Mouse (Mus musculus): ENCODE measurements at regions not wholly inside any gene's neighbourhood (a gene's known extent, or its start where the extent isn't known, plus 50 kb on each side); places are given as distances from the start of the nearest gene placed in this dataset.

GRCm38 (mm10) chr15:61544074-61544473, 621.3 kb upstream of the A1bg start:
- TF ChIP-seq CTCF (conservative IDR thresholded peaks at IDR 0.05 in 1 of 2, IDR thresholded peaks at IDR 0.05 in 1 of 2; ENCODE audit: low read depth in 2 of 2, low read length in 2 of 2) (no peak), USF2 (conservative IDR thresholded peaks at IDR 0.05; ENCODE audit: low read depth, low read length) (no peak), POLR2AphosphoS2 (IDR thresholded peaks at IDR 0.05; ENCODE audit: low read depth, low read length) (no peak), KAT2A (IDR thresholded peaks at IDR 0.05; ENCODE audit: insufficient replicate concordance, low read length) (no peak), CHD1 (IDR thresholded peaks at IDR 0.05; ENCODE audit: low read depth, low read length) (no peak), POLR2A (IDR thresholded peaks at IDR 0.05; ENCODE audit: low read depth, low read length) (no peak), EP300 (IDR thresholded peaks at IDR 0.05; ENCODE audit: low read length) (no peak)

Measured in CH12.LX (cell line).